Mouse (Mus musculus) neural tube, embryonic 15.5 days (tissue): ENCODE data around the gene Krt26. TPM values are rescaled to one million over a fixed set of nuclear protein-coding genes. Genes with fewer than 3 reads are reported as not detected.

Experiments used
- ATAC-seq: fragments of 200-750 bp; cut with Nextera tagmentation; 2 replicates; pipeline ENCODE4 v1.8.0; 2017; ENCODE audit warnings: mild to moderate bottlenecking, moderate TSS enrichment, moderate library complexity; ENCODE audit not compliant: low FRiP score
- H3K27ac ChIP-seq: fragments of 300-500 bp; sonication (generic); replicated peaks from 2 replicates; pipeline ENCODE4 v1.5.1; 2015; ENCODE audit warnings: mild to moderate bottlenecking, inconsistent platforms
- H3K27me3 ChIP-seq: fragments of 300-500 bp; sonication (generic); replicated peaks from 2 replicates; pipeline ENCODE4 v1.6.1; 2015; ENCODE audit warnings: inconsistent platforms
- H3K36me3 ChIP-seq: fragments of 300-500 bp; sonication (generic); 2 replicates; pipeline ENCODE4 v1.6.1; 2015; ENCODE audit warnings: inconsistent platforms
- H3K4me1 ChIP-seq: fragments of 300-500 bp; sonication (generic); 2 replicates; pipeline ENCODE4 v1.6.1; 2015; ENCODE audit warnings: inconsistent platforms
- H3K4me2 ChIP-seq: fragments of 300-500 bp; sonication (generic); 2 replicates; pipeline ENCODE4 v1.6.1; 2015; ENCODE audit warnings: inconsistent platforms, mild to moderate bottlenecking, moderate library complexity
- H3K4me3 ChIP-seq: fragments of 300-500 bp; sonication (generic); replicated peaks from 2 replicates; pipeline ENCODE4 v1.5.1; 2015; ENCODE audit warnings: mild to moderate bottlenecking, inconsistent platforms
- H3K9ac ChIP-seq: fragments of 300-500 bp; sonication (generic); replicated peaks from 2 replicates; pipeline ENCODE4 v1.6.1; 2015; ENCODE audit warnings: mild to moderate bottlenecking, inconsistent platforms
- H3K9me3 ChIP-seq: fragments of 300-500 bp; sonication (generic); replicated peaks from 2 replicates; pipeline ENCODE4 v1.6.1; 2016; ENCODE audit warnings: inconsistent platforms
- WGBS: fragments of 180-500 bp; shearing (Covaris S2); methylation state at CpG from one replicate; pipeline ENCODE4 v1.1.7; 2015; ENCODE audit warnings: mixed read lengths; 5-methylcytosine and 5-hydroxymethylcytosine counted together
- polyA plus RNA-seq: library from polyadenylated mRNA; unstranded; fragments of >200 nt; fragmentation: Nextera tagmentation; extraction: Ambion mirVana; gene quantifications from 2 replicates; pipeline ENCODE4 v1.2.1, GENCODE M21; 2015

The Krt26 gene
- polyA plus RNA-seq, 1 experiment from 2014 or later: 0.26 TPM

GRCm38 (mm10) chr11:99284011-99284410 lies 53.8 kb downstream of the Krt26 start:
- Histone ChIP-seq H3K9ac (no peak overlapping the region), H3K4me2 (no peak overlapping the region), H3K27me3 (no peaks in the 10 kb centered on the region), H3K27ac (no peak overlapping the region), H3K4me3 (no peak overlapping the region), H3K36me3 (no peaks in the 10 kb centered on the region), H3K4me1 (no peaks in the 10 kb centered on the region), H3K9me3 (no peaks in the 10 kb centered on the region)
- ATAC-seq: no peak
- 60% methylated on average over 5 of the region's 5 CpGs for WGBS

DNA sequence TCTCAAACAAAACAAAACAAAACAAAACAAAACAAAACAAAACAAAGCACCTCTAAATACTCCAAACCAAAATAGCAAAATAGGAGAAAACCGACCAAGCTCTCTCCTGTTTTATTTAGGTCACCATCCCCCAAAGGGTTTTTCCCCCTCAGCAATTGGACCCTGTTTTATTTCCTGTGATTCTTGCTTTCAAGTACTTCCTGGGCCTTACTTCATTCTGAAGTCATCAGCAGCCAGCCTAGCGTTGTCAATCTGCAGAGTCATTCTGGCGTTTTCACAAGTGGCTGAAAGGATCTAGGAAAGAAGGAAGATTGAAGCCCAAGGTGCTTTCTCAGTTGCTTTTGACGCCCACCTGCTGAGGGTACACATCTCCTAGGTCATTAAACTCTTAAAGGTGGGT lies 54.4 kb downstream of the Krt26 start:
- Histone ChIP-seq H3K36me3 (no peaks in the 10 kb centered on the region), H3K9ac (no peak overlapping the region), H3K9me3 (no peaks in the 10 kb centered on the region), H3K27ac (no peak overlapping the region), H3K4me3 (no peak overlapping the region), H3K4me2 (no peak overlapping the region), H3K27me3 (no peaks in the 10 kb centered on the region), H3K4me1 (no peaks in the 10 kb centered on the region)
- no peak for ATAC-seq
- 46% methylated on average over 4 of the region's 4 CpGs for WGBS

GRCm38 (mm10) chr11:99281116-99281515 lies 56.6 kb downstream of the Krt26 start:
- H3K4me3 ChIP-seq: no peak overlapping the region
- no peak overlapping the region for H3K4me2 ChIP-seq
- H3K4me1 ChIP-seq: no peaks in the 10 kb centered on the region
- H3K27ac ChIP-seq: no peak overlapping the region
- no peaks in the 10 kb centered on the region for H3K9me3 ChIP-seq
- H3K36me3 ChIP-seq: no peaks in the 10 kb centered on the region
- 85% methylated on average over 9 of the region's 9 CpGs for WGBS
- H3K27me3 ChIP-seq: no peaks in the 10 kb centered on the region
- H3K9ac ChIP-seq: no peak overlapping the region
- no peak for ATAC-seq

DNA sequence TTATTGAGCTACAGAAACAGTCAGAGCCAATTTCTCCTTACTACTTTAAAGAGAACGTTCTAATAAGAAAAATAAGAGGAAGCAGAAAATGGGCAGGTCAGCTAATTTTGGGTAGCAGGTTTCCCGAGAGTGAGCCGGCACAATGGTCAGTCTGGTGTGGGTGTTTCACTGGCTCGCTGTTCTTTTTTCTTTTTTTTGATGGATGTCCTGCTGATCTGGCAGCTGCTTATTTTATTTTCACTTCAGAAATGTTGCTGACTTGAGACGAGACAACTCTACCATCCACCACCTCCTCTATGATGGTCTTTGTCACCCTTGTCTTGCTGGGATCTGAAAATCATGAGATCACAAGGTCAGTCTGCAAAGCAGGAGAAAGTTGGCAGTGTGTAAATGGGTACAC lies 57.8 kb downstream of the Krt26 start:
- H3K36me3 ChIP-seq: no peaks in the 10 kb centered on the region
- ATAC-seq: no peak
- 73% methylated on average over 5 of the region's 5 CpGs for WGBS
- no peak overlapping the region for H3K9ac ChIP-seq
- H3K27me3 ChIP-seq: no peaks in the 10 kb centered on the region
- H3K9me3 ChIP-seq: no peaks in the 10 kb centered on the region
- no peak overlapping the region for H3K4me3 ChIP-seq
- no peaks in the 10 kb centered on the region for H3K4me1 ChIP-seq
- no peak overlapping the region for H3K27ac ChIP-seq
- H3K4me2 ChIP-seq: no peak overlapping the region

Other genes with a start within 250 kb of the Krt26 start
- 0.09 and 0.22 TPM in 2 replicates for gene Tns4, start 248.7 kb downstream of the Krt26 start, polyA plus RNA-seq
- gene Ccr7, start 182.9 kb downstream of the Krt26 start, polyA plus RNA-seq: 0.52 TPM in 1 of 2 replicates, not detected in the other
- 221 and 227 TPM in 2 replicates for gene Smarce1, start 106.9 kb downstream of the Krt26 start, polyA plus RNA-seq
- 11.9 and 12.7 TPM in 2 replicates for gene Krt222, start 93.9 kb downstream of the Krt26 start, polyA plus RNA-seq
- not detected in 2 replicates for gene Krt24, start 52.7 kb downstream of the Krt26 start, polyA plus RNA-seq
- 0.61 and 0.77 TPM in 2 replicates for gene Krt25, start 15.0 kb downstream of the Krt26 start, polyA plus RNA-seq
- gene Krt27, start 13.1 kb upstream of the Krt26 start, polyA plus RNA-seq: 0.19 and 0.33 TPM in 2 replicates
- gene Krt28, start 36.9 kb upstream of the Krt26 start, polyA plus RNA-seq: 0.36 and 0.50 TPM in 2 replicates
- gene Krt10, start 51.4 kb upstream of the Krt26 start, polyA plus RNA-seq: 31.6 and 31.8 TPM in 2 replicates
- 0.11 and 0.12 TPM in 2 replicates for gene Krt12, start 84.3 kb upstream of the Krt26 start, polyA plus RNA-seq
- gene Krt20, start 100.2 kb upstream of the Krt26 start, polyA plus RNA-seq: 0.08 and 5.4 TPM in 2 replicates
- 0.15 and 0.93 TPM in 2 replicates for gene Krt23, start 155.2 kb upstream of the Krt26 start, polyA plus RNA-seq
- not detected in 2 replicates for gene Krt39, start 183.4 kb upstream of the Krt26 start, polyA plus RNA-seq
- not detected in 2 replicates for gene Krt40, start 205.2 kb upstream of the Krt26 start, polyA plus RNA-seq
- not detected in 2 replicates for gene Krtap3-3, start 212.9 kb upstream of the Krt26 start, polyA plus RNA-seq
- not detected in 2 replicates for gene Krtap3-2, start 218.9 kb upstream of the Krt26 start, polyA plus RNA-seq
- not detected in 2 replicates for gene Gm11939, start 221.5 kb upstream of the Krt26 start, polyA plus RNA-seq
- 0.43 TPM in 1 of 2 replicates, not detected in the other for gene Krtap3-1, start 228.7 kb upstream of the Krt26 start, polyA plus RNA-seq
- gene Krtap1-5, start 243.1 kb upstream of the Krt26 start, polyA plus RNA-seq: not detected in 2 replicates
- gene Krtap1-4, start 245.7 kb upstream of the Krt26 start, polyA plus RNA-seq: not detected in 2 replicates